Mouse (Mus musculus): ENCODE data around the gene Uaca. TPM values are rescaled to one million over a fixed set of nuclear protein-coding genes. Genes with fewer than 3 reads are reported as not detected.
"Not testable (repeated sequence)": the region's sequence is repeated elsewhere in the genome, so short reads cannot be mapped to it uniquely, and the experiment has no call there.

Uaca gene
- polyA plus RNA-seq, 1 experiment from 2014 or later, result 20.6 TPM

DNA sequence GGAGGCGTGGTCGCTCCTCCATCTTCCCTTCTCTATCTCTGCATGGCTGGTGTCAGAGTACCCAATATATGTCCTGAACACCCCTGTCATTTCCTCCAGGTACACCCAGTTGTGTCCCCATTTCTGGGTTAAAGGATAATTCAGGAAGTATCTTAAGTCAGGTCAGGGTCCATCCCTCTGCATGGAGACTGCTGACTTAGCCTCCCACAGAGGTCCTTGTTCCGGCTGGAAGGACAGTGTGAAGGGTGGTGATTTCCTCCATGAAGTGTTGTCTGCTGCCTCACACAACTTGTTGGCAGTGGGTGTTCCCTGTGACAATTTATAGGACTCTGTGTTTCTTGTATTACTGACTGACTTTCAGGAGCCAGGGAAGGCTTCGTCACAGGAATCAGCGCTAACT lies 23.2 kb downstream of the Uaca start:
- H3K36me3 ChIP-seq (ENCODE audit: control insufficient read depth, insufficient read depth, low read length), result no peaks in the 10 kb centered on the region
- no peaks in the 10 kb centered on the region for H3K27me3 ChIP-seq (ENCODE audit: control insufficient read depth, insufficient read depth, low read length)
- no peak overlapping the region for H3K4me3 ChIP-seq (ENCODE audit: low read depth, low read length)
- no peak overlapping the region for H3K27ac ChIP-seq (ENCODE audit: low read length)
- no peak overlapping the region for H3K4me2 ChIP-seq (replicated peaks; ENCODE audit: low read depth, low read length)
- no peak overlapping the region for H3K9ac ChIP-seq (replicated peaks; ENCODE audit: low read depth, low read length)
- ATAC-seq (ENCODE audit: insufficient number of reproducible peaks, insufficient read depth, low FRiP score, low read depth), result no peak
- no peaks in the 10 kb centered on the region for H3K9me3 ChIP-seq (ENCODE audit: control insufficient read depth, low read depth, low read length)
- WGBS, result 81% methylated on average over 5 of the region's 5 CpGs
- peaks cover 19% of the 10 kb centered on the region for H3K4me1 ChIP-seq (ENCODE audit: control insufficient read depth, insufficient read depth, low read length)

DNA sequence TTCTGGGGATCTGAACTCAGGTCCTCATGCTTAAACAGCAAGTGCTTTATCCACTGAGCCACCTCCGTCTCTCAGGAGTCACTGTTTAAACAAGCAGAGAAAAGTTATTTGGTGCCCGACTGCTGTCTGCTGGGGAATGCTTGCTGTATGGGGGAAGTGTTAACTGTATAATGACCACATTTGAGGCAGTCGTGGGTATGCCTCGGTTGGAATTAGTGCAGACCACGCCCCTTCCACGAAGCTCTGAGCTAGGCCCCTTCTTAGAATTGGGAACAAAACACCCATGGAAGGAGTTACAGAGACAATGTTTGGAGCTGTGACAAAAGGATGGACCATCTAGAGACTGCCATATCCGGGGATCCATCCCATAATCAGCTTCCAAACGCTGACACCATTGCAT lies 24.2 kb downstream of the Uaca start:
- not testable (repeated sequence) for H3K9ac ChIP-seq (replicated peaks; ENCODE audit: low read depth, low read length); H3K4me3 ChIP-seq (ENCODE audit: low read depth, low read length); H3K27ac ChIP-seq (ENCODE audit: low read length); H3K9me3 ChIP-seq (ENCODE audit: control insufficient read depth, low read depth, low read length); H3K27me3 ChIP-seq (ENCODE audit: control insufficient read depth, insufficient read depth, low read length); ATAC-seq (ENCODE audit: insufficient number of reproducible peaks, insufficient read depth, low FRiP score, low read depth); H3K4me2 ChIP-seq (replicated peaks; ENCODE audit: low read depth, low read length); H3K4me1 ChIP-seq (ENCODE audit: control insufficient read depth, insufficient read depth, low read length); H3K36me3 ChIP-seq (ENCODE audit: control insufficient read depth, insufficient read depth, low read length)
- 36% methylated on average over 7 of the region's 8 CpGs for WGBS

DNA sequence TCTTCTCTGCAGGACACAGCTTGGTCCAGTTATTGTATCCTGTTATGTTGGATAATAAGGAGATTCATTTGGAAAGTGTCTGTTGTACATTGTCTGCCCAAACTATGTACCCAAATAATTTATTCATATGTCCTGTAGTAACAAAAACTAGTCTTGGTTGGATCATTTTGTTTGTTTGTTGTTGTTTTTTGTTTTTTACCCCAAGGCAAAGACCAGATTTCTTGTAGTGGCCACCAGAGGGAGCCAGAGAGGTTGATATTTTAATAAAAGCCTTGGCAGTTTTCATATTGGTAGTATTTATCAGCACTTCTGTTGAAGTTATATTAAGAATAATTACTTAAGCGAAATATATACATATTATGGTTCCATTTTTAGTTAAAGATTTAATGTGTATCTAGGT lies 25.0 kb downstream of the Uaca start:
- H3K4me2 ChIP-seq (replicated peaks; ENCODE audit: low read depth, low read length), result no peak overlapping the region
- no peaks in the 10 kb centered on the region for H3K27me3 ChIP-seq (ENCODE audit: control insufficient read depth, insufficient read depth, low read length)
- 21% methylated on average over 1 of the region's 1 CpGs for WGBS
- no peaks in the 10 kb centered on the region for H3K9me3 ChIP-seq (ENCODE audit: control insufficient read depth, low read depth, low read length)
- H3K4me1 ChIP-seq (ENCODE audit: control insufficient read depth, insufficient read depth, low read length), result 0 out of 2 replicates have a peak, but pooled peaks cover 2% of the 10 kb centered on the region
- ATAC-seq (ENCODE audit: insufficient number of reproducible peaks, insufficient read depth, low FRiP score, low read depth), result no peak
- no peak overlapping the region for H3K4me3 ChIP-seq (ENCODE audit: low read depth, low read length)
- no peak overlapping the region for H3K9ac ChIP-seq (replicated peaks; ENCODE audit: low read depth, low read length)
- H3K27ac ChIP-seq (ENCODE audit: low read length), result no peak overlapping the region
- no peaks in the 10 kb centered on the region for H3K36me3 ChIP-seq (ENCODE audit: control insufficient read depth, insufficient read depth, low read length)

DNA sequence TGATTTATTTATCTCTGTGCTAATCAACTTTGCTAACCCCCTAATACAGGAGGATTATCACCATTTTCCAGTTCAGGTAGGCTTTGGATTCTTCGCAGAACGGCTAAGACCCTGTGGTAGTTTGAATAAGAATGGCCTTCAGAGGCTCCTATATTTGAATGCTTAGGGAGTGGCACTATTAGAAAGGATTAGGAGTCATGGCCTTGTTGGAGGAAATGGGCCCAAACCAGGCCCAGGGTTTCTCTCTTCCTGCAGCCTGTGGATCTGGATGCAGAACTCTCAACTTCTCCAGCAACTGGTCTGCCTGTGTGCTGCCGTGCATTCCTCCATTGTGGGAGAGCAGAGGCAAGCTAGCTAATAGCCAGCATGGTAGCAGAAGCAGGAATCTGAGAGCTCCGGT lies 27.2 kb downstream of the Uaca start:
- Histone ChIP-seq H3K36me3 (ENCODE audit: control insufficient read depth, insufficient read depth, low read length) (no peaks in the 10 kb centered on the region), H3K27ac (ENCODE audit: low read length) (no peak overlapping the region), H3K4me2 (replicated peaks; ENCODE audit: low read depth, low read length) (no peak overlapping the region), H3K4me3 (ENCODE audit: low read depth, low read length) (no peak overlapping the region), H3K27me3 (ENCODE audit: control insufficient read depth, insufficient read depth, low read length) (no peaks in the 10 kb centered on the region), H3K4me1 (ENCODE audit: control insufficient read depth, insufficient read depth, low read length) (no peaks in the 10 kb centered on the region), H3K9me3 (ENCODE audit: control insufficient read depth, low read depth, low read length) (no peaks in the 10 kb centered on the region), H3K9ac (replicated peaks; ENCODE audit: low read depth, low read length) (no peak overlapping the region)
- WGBS, result 84% methylated on average over 4 of the region's 4 CpGs
- no peak for ATAC-seq (ENCODE audit: insufficient number of reproducible peaks, insufficient read depth, low FRiP score, low read depth)

DNA sequence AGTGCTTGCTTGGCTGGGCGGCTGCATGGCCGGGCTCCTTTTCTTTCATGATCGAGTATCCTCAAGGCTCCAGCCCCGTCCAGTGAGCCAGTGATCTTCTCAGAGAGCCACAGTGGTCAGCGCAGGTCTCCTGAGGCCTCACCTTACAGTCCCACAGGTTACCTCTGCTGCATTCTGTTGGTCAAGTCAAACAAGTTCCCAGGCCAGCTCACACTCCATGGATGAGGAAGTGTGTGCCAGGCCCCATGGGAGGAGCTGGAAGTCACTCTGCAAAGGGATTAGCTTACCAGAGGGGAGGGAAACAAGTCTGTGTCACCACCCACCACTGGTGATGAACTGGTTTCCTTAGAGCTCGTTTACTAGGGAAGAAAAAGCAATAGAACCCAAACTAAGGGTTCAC lies 28.3 kb downstream of the Uaca start:
- H3K9me3 ChIP-seq (ENCODE audit: control insufficient read depth, low read depth, low read length), result no peaks in the 10 kb centered on the region
- no peak overlapping the region for H3K4me2 ChIP-seq (replicated peaks; ENCODE audit: low read depth, low read length)
- ATAC-seq (ENCODE audit: insufficient number of reproducible peaks, insufficient read depth, low FRiP score, low read depth), result no peak
- H3K9ac ChIP-seq (replicated peaks; ENCODE audit: low read depth, low read length), result no peak overlapping the region
- H3K27ac ChIP-seq (ENCODE audit: low read length), result no peak overlapping the region
- H3K4me3 ChIP-seq (ENCODE audit: low read depth, low read length), result no peak overlapping the region
- no peaks in the 10 kb centered on the region for H3K27me3 ChIP-seq (ENCODE audit: control insufficient read depth, insufficient read depth, low read length)
- 80% methylated on average over 6 of the region's 6 CpGs for WGBS
- H3K36me3 ChIP-seq (ENCODE audit: control insufficient read depth, insufficient read depth, low read length), result no peaks in the 10 kb centered on the region
- H3K4me1 ChIP-seq (ENCODE audit: control insufficient read depth, insufficient read depth, low read length), result no peaks in the 10 kb centered on the region

DNA sequence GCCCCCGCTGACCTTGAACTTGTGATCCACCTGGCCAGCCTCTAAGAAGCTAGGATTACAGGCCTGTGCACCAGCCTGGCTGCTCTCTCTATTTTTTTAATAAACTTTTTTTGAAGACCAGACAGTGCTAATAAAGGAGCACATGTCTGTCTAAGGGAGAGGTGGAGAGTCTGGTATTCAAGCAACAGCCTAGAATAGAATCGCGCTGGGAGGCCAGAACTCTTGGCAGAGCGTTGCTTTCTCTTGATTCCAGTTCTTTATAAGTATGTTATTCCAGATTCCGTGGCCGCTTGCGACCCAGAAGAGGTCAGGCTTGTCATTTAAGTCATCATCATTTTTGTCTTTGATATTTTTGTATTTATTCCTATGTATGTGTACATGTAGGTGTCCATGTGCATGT lies 31.2 kb downstream of the Uaca start:
- WGBS, result 97% methylated on average over 7 of the region's 7 CpGs
- Histone ChIP-seq H3K9ac (replicated peaks; ENCODE audit: low read depth, low read length) (no peak overlapping the region), H3K27me3 (ENCODE audit: control insufficient read depth, insufficient read depth, low read length) (no peaks in the 10 kb centered on the region), H3K27ac (ENCODE audit: low read length) (no peak overlapping the region), H3K36me3 (ENCODE audit: control insufficient read depth, insufficient read depth, low read length) (no peaks in the 10 kb centered on the region), H3K4me3 (ENCODE audit: low read depth, low read length) (no peak overlapping the region), H3K4me1 (ENCODE audit: control insufficient read depth, insufficient read depth, low read length) (no peaks in the 10 kb centered on the region), H3K9me3 (ENCODE audit: control insufficient read depth, low read depth, low read length) (no peaks in the 10 kb centered on the region), H3K4me2 (replicated peaks; ENCODE audit: low read depth, low read length) (no peak overlapping the region)
- ATAC-seq (ENCODE audit: insufficient number of reproducible peaks, insufficient read depth, low FRiP score, low read depth), result no peak

DNA sequence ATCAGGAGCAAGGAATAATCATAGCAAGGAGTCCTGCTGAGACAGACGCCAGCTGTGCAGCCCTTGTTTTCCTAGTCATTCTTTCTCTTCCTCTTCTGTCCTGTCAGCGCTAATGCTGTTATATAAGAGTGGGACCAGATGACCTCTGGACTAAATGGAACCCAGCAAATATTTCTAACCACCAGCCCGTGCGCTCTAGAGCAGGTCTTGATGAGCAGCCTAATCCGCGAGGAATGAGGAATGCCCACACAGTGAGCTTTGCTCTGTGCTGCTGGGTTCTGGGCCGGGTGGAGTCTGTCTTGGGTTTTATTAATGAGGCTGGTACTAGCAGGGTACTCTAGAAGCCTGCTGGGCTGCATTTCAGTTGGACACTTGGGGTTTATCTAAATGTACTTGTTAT lies 32.4 kb downstream of the Uaca start:
- H3K4me1 ChIP-seq (ENCODE audit: control insufficient read depth, insufficient read depth, low read length), result no peaks in the 10 kb centered on the region
- WGBS, result 54% methylated on average over 7 of the region's 7 CpGs
- no peak for ATAC-seq (ENCODE audit: insufficient number of reproducible peaks, insufficient read depth, low FRiP score, low read depth)

DNA sequence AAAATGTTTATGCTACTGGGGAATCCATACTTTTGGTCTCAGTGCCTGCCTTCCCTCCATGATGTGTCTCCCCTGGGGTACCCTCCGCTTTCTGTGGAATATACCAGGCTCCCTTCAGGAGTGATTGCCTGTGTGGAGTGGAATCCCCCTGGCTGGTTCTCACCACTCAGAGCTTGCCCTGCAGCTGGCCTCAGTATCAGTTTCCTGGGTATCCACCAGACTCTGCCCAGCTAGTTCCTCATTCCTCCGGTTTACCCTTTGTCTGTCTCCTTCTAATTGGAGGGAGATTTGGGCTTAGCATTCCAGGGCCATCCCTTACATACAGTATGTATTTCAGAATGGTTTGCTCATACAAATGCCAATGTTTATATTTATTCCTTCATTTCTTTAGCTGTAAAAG lies 33.9 kb downstream of the Uaca start:
- 87% methylated on average over 2 of the region's 2 CpGs for WGBS
- Histone ChIP-seq H3K27me3 (ENCODE audit: control insufficient read depth, insufficient read depth, low read length) (no peaks in the 10 kb centered on the region), H3K4me2 (replicated peaks; ENCODE audit: low read depth, low read length) (no peak overlapping the region), H3K4me3 (ENCODE audit: low read depth, low read length) (no peak overlapping the region), H3K9ac (replicated peaks; ENCODE audit: low read depth, low read length) (no peak overlapping the region), H3K9me3 (ENCODE audit: control insufficient read depth, low read depth, low read length) (no peaks in the 10 kb centered on the region), H3K4me1 (ENCODE audit: control insufficient read depth, insufficient read depth, low read length) (no peaks in the 10 kb centered on the region), H3K27ac (ENCODE audit: low read length) (no peak overlapping the region), H3K36me3 (ENCODE audit: control insufficient read depth, insufficient read depth, low read length) (no peaks in the 10 kb centered on the region)
- no peak for ATAC-seq (ENCODE audit: insufficient number of reproducible peaks, insufficient read depth, low FRiP score, low read depth)

More for the DNA sequence above, 32.4 kb downstream of the Uaca start:
- H3K9ac ChIP-seq (replicated peaks; ENCODE audit: low read depth, low read length), result no peak overlapping the region
- H3K27me3 ChIP-seq (ENCODE audit: control insufficient read depth, insufficient read depth, low read length), result no peaks in the 10 kb centered on the region
- no peaks in the 10 kb centered on the region for H3K36me3 ChIP-seq (ENCODE audit: control insufficient read depth, insufficient read depth, low read length)
- no peaks in the 10 kb centered on the region for H3K9me3 ChIP-seq (ENCODE audit: control insufficient read depth, low read depth, low read length)
- H3K4me3 ChIP-seq (ENCODE audit: low read depth, low read length), result no peak overlapping the region
- no peak overlapping the region for H3K4me2 ChIP-seq (replicated peaks; ENCODE audit: low read depth, low read length)
- H3K27ac ChIP-seq (ENCODE audit: low read length), result no peak overlapping the region

DNA sequence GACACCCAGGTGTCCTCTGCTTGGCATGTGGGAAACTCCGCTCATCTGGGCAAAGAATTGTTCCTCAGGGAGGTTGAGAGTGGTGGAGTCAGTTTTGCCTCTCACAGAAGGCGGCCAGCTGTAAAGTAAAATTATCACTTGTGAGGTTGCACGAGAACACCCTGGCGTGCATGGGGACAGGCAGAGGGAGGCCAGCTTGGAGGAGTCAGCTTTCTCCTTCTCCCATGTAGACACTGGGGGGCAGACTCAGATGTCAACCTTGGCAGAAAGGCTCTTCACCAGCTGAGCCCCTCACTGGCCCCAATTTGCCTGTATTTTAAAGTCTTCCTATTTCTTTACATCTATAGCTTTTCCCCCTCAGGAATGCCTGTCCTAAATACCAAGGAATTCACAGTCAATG lies 35.3 kb downstream of the Uaca start:
- Histone ChIP-seq H3K9ac (replicated peaks; ENCODE audit: low read depth, low read length) (no peak overlapping the region), H3K27me3 (ENCODE audit: control insufficient read depth, insufficient read depth, low read length) (no peaks in the 10 kb centered on the region), H3K27ac (ENCODE audit: low read length) (no peak overlapping the region), H3K36me3 (ENCODE audit: control insufficient read depth, insufficient read depth, low read length) (no peaks in the 10 kb centered on the region), H3K9me3 (ENCODE audit: control insufficient read depth, low read depth, low read length) (0 out of 2 replicates have a peak, but pooled peaks cover 3% of the 10 kb centered on the region), H3K4me2 (replicated peaks; ENCODE audit: low read depth, low read length) (no peak overlapping the region), H3K4me3 (ENCODE audit: low read depth, low read length) (no peak overlapping the region), H3K4me1 (ENCODE audit: control insufficient read depth, insufficient read depth, low read length) (no peaks in the 10 kb centered on the region)
- ATAC-seq (ENCODE audit: insufficient number of reproducible peaks, insufficient read depth, low FRiP score, low read depth), result no peak
- 74% methylated on average over 4 of the region's 4 CpGs for WGBS
